Mouse (Mus musculus): ENCODE measurements around the gene Nepn.
"Not testable (repeated sequence)": the region's sequence is repeated elsewhere in the genome, so short reads cannot be mapped to it uniquely, and the experiment has no call there.

The Nepn gene

GRCm38 (mm10) chr10:52388922-52389430 is at the start of gene Nepn:
Gene Nepn (plus strand): TSS chr10:52388972.
- DNase-seq (ENCODE audit: low read depth, low spot score) = no peak

GRCm38 (mm10) chr10:52343324-52343723 is 45.4 kb upstream of the Nepn start:
- DNase-seq (ENCODE audit: low read depth, low spot score) = not testable (repeated sequence)

GRCm38 (mm10) chr10:52353184-52353583 is 35.6 kb upstream of the Nepn start:
- DNase-seq (ENCODE audit: low read depth, low spot score) = no peak

GRCm38 (mm10) chr10:52358467-52358866 is 30.3 kb upstream of the Nepn start, which contains the start of gene Gm26741:
Gene Gm26741 (plus strand): TSS chr10:52358767.
- no peak for DNase-seq (ENCODE audit: low read depth, low spot score)

- DNase-seq (ENCODE audit: low read depth, low spot score) = no peak
Observed at GRCm38 (mm10) chr10:52360241-52360735, 28.5 kb upstream of the Nepn start.

GRCm38 (mm10) chr10:52360862-52361609 is 27.7 kb upstream of the Nepn start:
- DNase-seq (ENCODE audit: low read depth, low spot score) = no peak

- no peak for DNase-seq (ENCODE audit: low read depth, low spot score)
Observed at GRCm38 (mm10) chr10:52368376-52368775, 20.4 kb upstream of the Nepn start.

- DNase-seq (ENCODE audit: low read depth, low spot score) = no peak
Observed at GRCm38 (mm10) chr10:52373834-52374233, 14.9 kb upstream of the Nepn start.

- DNase-seq (ENCODE audit: low read depth, low spot score) = no peak
Observed at GRCm38 (mm10) chr10:52374651-52375050, 14.1 kb upstream of the Nepn start.

GRCm38 (mm10) chr10:52376422-52376821 is 12.3 kb upstream of the Nepn start:
- no peak for DNase-seq (ENCODE audit: low read depth, low spot score)

GRCm38 (mm10) chr10:52377813-52378212 is 11.0 kb upstream of the Nepn start:
- no peak for DNase-seq (ENCODE audit: low read depth, low spot score)

GRCm38 (mm10) chr10:52381321-52381801 is 7.4 kb upstream of the Nepn start:
- no peak for DNase-seq (ENCODE audit: low read depth, low spot score)

GRCm38 (mm10) chr10:52381845-52382591 is 6.8 kb upstream of the Nepn start, which contains the start of gene Gopc:
Gene Gopc (minus strand): TSS chr10:52382124.
- DNase-seq (ENCODE audit: low read depth, low spot score) = peak; percentile 92

- DNase-seq (ENCODE audit: low read depth, low spot score) = no peak
Observed at GRCm38 (mm10) chr10:52383022-52383421, 5.8 kb upstream of the Nepn start.

GRCm38 (mm10) chr10:52383522-52383921 is 5.2 kb upstream of the Nepn start:
- DNase-seq (ENCODE audit: low read depth, low spot score) = no peak

- DNase-seq (ENCODE audit: low read depth, low spot score) = no peak
Observed at GRCm38 (mm10) chr10:52384823-52385610, 3.8 kb upstream of the Nepn start.

GRCm38 (mm10) chr10:52387192-52387591 is 1.6 kb upstream of the Nepn start:
- no peak for DNase-seq (ENCODE audit: low read depth, low spot score)

- DNase-seq (ENCODE audit: low read depth, low spot score) = no peak
Observed at GRCm38 (mm10) chr10:52389438-52389837, 666 bp downstream of the Nepn start.

- DNase-seq (ENCODE audit: low read depth, low spot score) = no peak
Observed at GRCm38 (mm10) chr10:52391208-52391607, 2.4 kb downstream of the Nepn start.

- no peak for DNase-seq (ENCODE audit: low read depth, low spot score)
Observed at GRCm38 (mm10) chr10:52396647-52397046, 7.9 kb downstream of the Nepn start.

GRCm38 (mm10) chr10:52398715-52399114 is 9.9 kb downstream of the Nepn start:
- DNase-seq (ENCODE audit: low read depth, low spot score) = no peak

All from skeletal muscle tissue, adult 2 months (tissue).